Mouse (Mus musculus) cerebellum, adult 8-10 months (tissue): ENCODE data around the gene Ptk6.

ENCODE experiments used
- DNase-seq: peaks from one replicate; pipeline ENCODE4 v3.0.0; 2022

Ptk6 gene

GRCm38 (mm10) chr2:181159091-181159514 lies 43.5 kb downstream of the Ptk6 start:
- DNase-seq = peak; percentile 87

GRCm38 (mm10) chr2:181158471-181158870 lies 44.1 kb downstream of the Ptk6 start:
- DNase-seq = peak; percentile 35

- DNase-seq = peak; percentile 39
Observed at GRCm38 (mm10) chr2:181157716-181158302, 44.8 kb downstream of the Ptk6 start.

GRCm38 (mm10) chr2:181157180-181157579 lies 45.4 kb downstream of the Ptk6 start:
- no peak for DNase-seq

GRCm38 (mm10) chr2:181156248-181157121 lies 46.1 kb downstream of the Ptk6 start, which contains the start of gene Eef1a2:
Eef1a2 (minus strand) TSS chr2:181157014.
- DNase-seq = peak; percentile 89

GRCm38 (mm10) chr2:181155801-181156200 lies 46.8 kb downstream of the Ptk6 start:
- peak; percentile 79 for DNase-seq

- peak; percentile 51 for DNase-seq
Observed at GRCm38 (mm10) chr2:181154831-181155415, 47.7 kb downstream of the Ptk6 start.

- DNase-seq = peak; percentile 37
Observed at GRCm38 (mm10) chr2:181154361-181154760, 48.2 kb downstream of the Ptk6 start.

GRCm38 (mm10) chr2:181153837-181154236 lies 48.8 kb downstream of the Ptk6 start:
- DNase-seq = peak; percentile 67

- DNase-seq = peak; percentile 45
Observed at GRCm38 (mm10) chr2:181153131-181153530, 49.5 kb downstream of the Ptk6 start.

- DNase-seq = peak; percentile 49
Observed at GRCm38 (mm10) chr2:181152701-181153100, 49.9 kb downstream of the Ptk6 start.

GRCm38 (mm10) chr2:181150281-181150680 lies 52.3 kb downstream of the Ptk6 start:
- DNase-seq = no peak

GRCm38 (mm10) chr2:181148318-181148955 lies 54.2 kb downstream of the Ptk6 start:
- no peak for DNase-seq

GRCm38 (mm10) chr2:181147546-181148317 lies 54.9 kb downstream of the Ptk6 start:
- no peak for DNase-seq

- no peak for DNase-seq
Observed at GRCm38 (mm10) chr2:181146976-181147545, 55.5 kb downstream of the Ptk6 start.

GRCm38 (mm10) chr2:181144675-181145074 lies 57.9 kb downstream of the Ptk6 start:
- DNase-seq = no peak
